Mouse (Mus musculus): ENCODE measurements around the gene Mns1. TPM values are rescaled to one million over a fixed set of nuclear protein-coding genes. Genes with fewer than 3 reads are reported as not detected.

The Mns1 gene
- polyA plus RNA-seq (2014; fragmentation: Illumina TruSeq; extraction: RNeasy Lipid Tissue Mini Kit (QIAGEN cat#74804); ENCODE audit: insufficient read depth, low read depth, low replicate concordance) = 3.7 TPM

DNA sequence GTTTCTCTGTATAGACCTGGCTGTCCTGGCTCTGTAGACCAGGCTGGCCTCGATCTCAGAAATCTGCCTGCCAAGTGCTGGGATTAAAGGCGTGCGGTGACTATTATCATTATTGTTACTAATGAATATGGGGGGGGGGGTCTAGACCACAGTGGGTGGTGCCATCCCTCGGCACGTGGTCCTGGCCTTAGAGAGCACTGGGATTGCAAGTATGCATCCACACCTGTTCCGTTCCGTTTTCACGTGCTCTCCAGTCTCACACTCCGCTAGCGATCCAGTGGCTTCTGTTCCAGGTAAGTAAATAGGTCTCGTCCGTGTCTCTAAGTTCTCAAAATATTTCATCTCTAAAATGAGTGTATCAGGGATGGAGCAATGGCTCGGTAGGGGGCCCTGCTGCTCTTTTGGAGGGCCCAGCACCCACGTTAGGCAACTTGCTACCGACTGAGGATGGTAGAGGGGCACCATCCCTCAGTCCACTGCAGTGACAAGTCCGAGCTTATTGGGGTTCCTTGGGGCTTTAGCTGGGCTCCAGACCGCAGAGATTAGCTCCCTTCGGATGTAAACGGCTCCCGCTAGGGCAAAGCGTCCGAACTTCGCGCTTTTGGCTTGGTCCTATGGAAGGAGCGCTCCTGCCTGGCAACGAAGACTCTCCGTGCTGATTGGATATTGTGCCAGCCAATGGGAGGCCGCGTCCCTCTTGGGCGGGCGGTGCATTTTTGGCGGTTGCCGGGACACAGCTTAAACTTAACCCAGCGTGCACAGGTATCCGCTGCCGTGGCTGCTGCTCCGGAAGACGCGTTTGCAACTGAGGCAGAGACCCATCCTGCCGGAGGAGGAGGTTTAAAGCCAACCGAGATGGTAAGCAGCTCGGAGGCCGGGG lies at the start of gene Mns1:
TSS of gene Mns1 (plus strand) at position 190 of the 880 bp plus-strand sequence.

DNA sequence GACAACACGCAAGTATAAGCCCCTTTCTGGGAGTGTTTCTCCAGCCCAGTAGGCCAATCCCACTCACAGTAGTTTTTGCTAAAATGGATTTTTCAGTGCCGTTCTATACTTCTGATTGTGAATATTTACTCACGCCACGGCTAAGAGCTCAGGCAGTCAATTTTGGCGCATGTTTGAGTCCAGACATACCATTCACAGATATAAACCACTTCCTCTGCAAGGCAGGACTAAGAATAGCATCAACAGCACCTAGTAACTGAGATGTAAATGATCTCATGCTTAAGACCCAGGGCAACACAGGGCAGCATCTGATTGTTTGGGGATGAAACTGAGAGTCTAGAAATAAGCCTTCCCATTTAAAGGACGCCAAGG lies 54.4 kb downstream of the Mns1 start, which contains the start of gene Tex9:
TSS of gene Tex9 (minus strand) at position 19 of the 372 bp plus-strand sequence.

Other genes with a start within 250 kb of the Mns1 start
- 15.0 TPM for gene Zfp280d, start 163.2 kb upstream of the Mns1 start, polyA plus RNA-seq (2014; fragmentation: Illumina TruSeq; extraction: RNeasy Lipid Tissue Mini Kit (QIAGEN cat#74804); ENCODE audit: insufficient read depth, low read depth, low replicate concordance)
- 2.0 TPM for gene Tex9, start 54.2 kb downstream of the Mns1 start, polyA plus RNA-seq (2014; fragmentation: Illumina TruSeq; extraction: RNeasy Lipid Tissue Mini Kit (QIAGEN cat#74804); ENCODE audit: insufficient read depth, low read depth, low replicate concordance)
- 4.7 TPM for gene Rfx7, start 94.2 kb downstream of the Mns1 start, polyA plus RNA-seq (2014; fragmentation: Illumina TruSeq; extraction: RNeasy Lipid Tissue Mini Kit (QIAGEN cat#74804); ENCODE audit: insufficient read depth, low read depth, low replicate concordance)
- gene Nedd4, start 224.3 kb downstream of the Mns1 start, polyA plus RNA-seq (2014; fragmentation: Illumina TruSeq; extraction: RNeasy Lipid Tissue Mini Kit (QIAGEN cat#74804); ENCODE audit: insufficient read depth, low read depth, low replicate concordance) = 87.6 TPM

Data from lung, adult 10 weeks (tissue).